Mouse (Mus musculus) heart, embryonic 16.5 days (tissue): ENCODE measurements around the gene Zfp51. TPM values are rescaled to one million over a fixed set of nuclear protein-coding genes. Genes with fewer than 3 reads are reported as not detected.
"Not testable (repeated sequence)": the region's sequence is repeated elsewhere in the genome, so short reads cannot be mapped to it uniquely, and the experiment has no call there.

ENCODE experiments used
- ATAC-seq: fragments of 200-750 bp; cut with Nextera tagmentation; replicated peaks from 2 replicates; pipeline ENCODE4 v1.8.0; 2017; ENCODE audit warnings: moderate number of reproducible peaks; ENCODE audit not compliant: insufficient read depth, low FRiP score; ENCODE audit errors: extremely low read depth
- H3K27ac ChIP-seq: fragments of 300-500 bp; sonication (generic); 2 replicates; pipeline ENCODE4 v1.5.1; 2014; ENCODE audit warnings: mild to moderate bottlenecking, low read length, control low read depth, moderate library complexity
- H3K27me3 ChIP-seq: fragments of 300-500 bp; sonication (generic); 2 replicates; pipeline ENCODE4 v1.6.1; 2014; ENCODE audit warnings: low read length, mixed read lengths; ENCODE audit not compliant: control insufficient read depth, insufficient read depth
- H3K36me3 ChIP-seq: fragments of 300-500 bp; sonication (generic); 2 replicates; pipeline ENCODE4 v1.6.1; 2014; ENCODE audit not compliant: control insufficient read depth, insufficient read depth
- H3K4me1 ChIP-seq: fragments of 300-500 bp; sonication (generic); 2 replicates; pipeline ENCODE4 v1.6.1; 2014; ENCODE audit warnings: low read length, mixed read lengths; ENCODE audit not compliant: control insufficient read depth, insufficient read depth
- H3K4me2 ChIP-seq: fragments of 300-500 bp; sonication (generic); 2 replicates; pipeline ENCODE4 v1.6.1; 2014; ENCODE audit warnings: low read depth, mild to moderate bottlenecking, control low read depth, low read length
- H3K4me3 ChIP-seq: fragments of 300-500 bp; sonication (generic); 2 replicates; pipeline ENCODE4 v1.5.1; 2014; ENCODE audit warnings: mild to moderate bottlenecking, control low read depth, low read length
- H3K9ac ChIP-seq: fragments of 300-500 bp; sonication (generic); 2 replicates; pipeline ENCODE4 v1.6.1; 2014; ENCODE audit warnings: low read length, control low read depth
- H3K9me3 ChIP-seq: fragments of 300-500 bp; sonication (generic); replicated peaks from 2 replicates; pipeline ENCODE4 v1.6.1; 2016; ENCODE audit warnings: low read length; ENCODE audit not compliant: control insufficient read depth
- WGBS: fragments of 180-500 bp; shearing (Covaris S2); extraction: QIAGEN DNeasy Blood & Tissue Kit; methylation state at CpG from one replicate; pipeline ENCODE4 v1.1.7; 2014; 5-methylcytosine and 5-hydroxymethylcytosine counted together
- polyA plus RNA-seq: library from polyadenylated mRNA; unstranded; fragments of >200 nt; fragmentation: Nextera tagmentation; extraction: Ambion mirVana; gene quantifications from 2 replicates; pipeline ENCODE4 v1.2.1, GENCODE M21; 2015

The Zfp51 gene
- polyA plus RNA-seq: 10.8 and 12.0 TPM in 2 replicates

- Histone ChIP-seq H3K4me1 (peaks cover 5% of the 10 kb centered on the region), H3K4me3 (peak within 1 kb of the TSS; percentile 87), H3K27ac (peak within 1 kb of the TSS; percentile 87), H3K27me3 (no peaks in the 10 kb centered on the region), H3K4me2 (peak within 1 kb of the TSS; percentile 91), H3K36me3 (no peaks in the 10 kb centered on the region), H3K9me3 (no peaks in the 10 kb centered on the region), H3K9ac (peak within 1 kb of the TSS; percentile 78)
- ATAC-seq: peak; percentile 100
- WGBS: under 1% methylated on average over 26 of the region's 26 CpGs
Measured at GRCm38 (mm10) chr17:21450138-21450704, at the start of gene Zfp51. TSS of gene Zfp51 (plus strand) at chr17:21450374.

GRCm38 (mm10) chr17:21422664-21423599 lies 27.2 kb upstream of the Zfp51 start, which contains the start of gene Zfp54:
TSS of gene Zfp54 (plus strand) at chr17:21423227.
- Histone ChIP-seq H3K27ac (peak within 1 kb of the TSS; percentile 85), H3K9me3 (no peaks in the 10 kb centered on the region), H3K4me3 (peak within 1 kb of the TSS; percentile 64), H3K36me3 (no peaks in the 10 kb centered on the region), H3K4me1 (peaks cover 4% of the 10 kb centered on the region; the same call in 1 of the 2 replicates), H3K9ac (peak within 1 kb of the TSS; percentile 69), H3K4me2 (peak within 1 kb of the TSS; percentile 83), H3K27me3 (no peaks in the 10 kb centered on the region)
- peak; percentile 99 for ATAC-seq
- WGBS: under 1% methylated on average over 22 of the region's 22 CpGs

- H3K9ac ChIP-seq, H3K9me3 ChIP-seq, H3K27me3 ChIP-seq, H3K4me1 ChIP-seq, H3K27ac ChIP-seq, ATAC-seq, H3K36me3 ChIP-seq, H3K4me2 ChIP-seq, H3K4me3 ChIP-seq: not testable (repeated sequence)
- WGBS: 76% methylated on average over 9 of the region's 9 CpGs
Measured at GRCm38 (mm10) chr17:21438806-21439400, 11.3 kb upstream of the Zfp51 start.

- Histone ChIP-seq H3K4me1 (peaks cover 5% of the 10 kb centered on the region), H3K9ac (peak overlapping the region; percentile 78), H3K36me3 (no peaks in the 10 kb centered on the region), H3K4me2 (peak overlapping the region; percentile 91), H3K4me3 (peak overlapping the region; percentile 87), H3K27ac (peak overlapping the region; percentile 87), H3K9me3 (no peaks in the 10 kb centered on the region), H3K27me3 (no peaks in the 10 kb centered on the region)
- 0% methylated on average over 3 of the region's 3 CpGs for WGBS
- peak; percentile 70 for ATAC-seq
Measured at GRCm38 (mm10) chr17:21449669-21450068, 505 bp upstream of the Zfp51 start.

- no peak for ATAC-seq
- no peak overlapping the region for H3K9ac ChIP-seq
Measured at GRCm38 (mm10) chr17:21463550-21463949, 13.4 kb downstream of the Zfp51 start.

GRCm38 (mm10) chr17:21472032-21472652 lies 22.0 kb downstream of the Zfp51 start:
- H3K9ac ChIP-seq: no peak overlapping the region
- H3K4me3 ChIP-seq: no peak overlapping the region
- H3K27me3 ChIP-seq: no peaks in the 10 kb centered on the region
- H3K36me3 ChIP-seq: no peaks in the 10 kb centered on the region
- no peak for ATAC-seq
- H3K27ac ChIP-seq: no peak overlapping the region
- peaks cover 9% of the 10 kb centered on the region for H3K4me1 ChIP-seq
- no peak overlapping the region for H3K4me2 ChIP-seq
- 29% methylated on average over 3 of the region's 3 CpGs for WGBS
- H3K9me3 ChIP-seq: no peaks in the 10 kb centered on the region

More at GRCm38 (mm10) chr17:21463550-21463949, 13.4 kb downstream of the Zfp51 start:
- H3K27me3 ChIP-seq: no peaks in the 10 kb centered on the region
- H3K27ac ChIP-seq: no peak overlapping the region
- no peaks in the 10 kb centered on the region for H3K9me3 ChIP-seq
- peaks cover 19% of the 10 kb centered on the region for H3K36me3 ChIP-seq
- 87% methylated on average over 5 of the region's 5 CpGs for WGBS
- H3K4me3 ChIP-seq: no peak overlapping the region
- H3K4me2 ChIP-seq: no peak overlapping the region
- H3K4me1 ChIP-seq: no peaks in the 10 kb centered on the region

- no peaks in the 10 kb centered on the region for H3K27me3 ChIP-seq
- no peaks in the 10 kb centered on the region for H3K36me3 ChIP-seq
- H3K9me3 ChIP-seq: no peaks in the 10 kb centered on the region
- no peak overlapping the region for H3K9ac ChIP-seq
- H3K4me1 ChIP-seq: peaks cover 9% of the 10 kb centered on the region
- H3K4me3 ChIP-seq: no peak overlapping the region
- no peak overlapping the region; the same call in 1 of the 2 replicates for H3K27ac ChIP-seq
- WGBS: 48% methylated on average over 2 of the region's 2 CpGs
- no peak for ATAC-seq
- no peak overlapping the region for H3K4me2 ChIP-seq
Measured at GRCm38 (mm10) chr17:21472653-21473307, 22.6 kb downstream of the Zfp51 start.
